Mouse (Mus musculus) midbrain, postnatal 0 days (tissue): ENCODE results near the gene Stoml3. TPM values are rescaled to one million over a fixed set of nuclear protein-coding genes. Genes with fewer than 3 reads are reported as not detected.
A peak's percentile ranks its signal among the peaks of the same experiment; 100 is the strongest.

ENCODE experiments used
- ATAC-seq: fragments of 200-750 bp; cut with Nextera tagmentation; 2 replicates; pipeline ENCODE4 v1.8.0; 2017; ENCODE audit warnings: moderate number of reproducible peaks, mild to moderate bottlenecking, moderate TSS enrichment, moderate library complexity; ENCODE audit not compliant: low FRiP score
- DNase-seq: peaks from one replicate; pipeline ENCODE4 v3.0.0-alpha.2; 2015; ENCODE audit warnings: low spot score
- H3K27ac ChIP-seq: fragments of 300-500 bp; sonication (generic); 2 replicates; pipeline ENCODE4 v1.5.1; 2014; ENCODE audit warnings: low read depth, mild to moderate bottlenecking, low read length, mixed read lengths
- H3K27me3 ChIP-seq: fragments of 300-500 bp; sonication (generic); 2 replicates; pipeline ENCODE4 v1.6.1; 2014; ENCODE audit warnings: low read length, control low read depth, mixed read lengths; ENCODE audit not compliant: insufficient read depth
- H3K36me3 ChIP-seq: fragments of 300-500 bp; sonication (generic); 2 replicates; pipeline ENCODE4 v1.6.1; 2014; ENCODE audit warnings: low read length, control low read depth, mixed read lengths; ENCODE audit not compliant: insufficient read depth
- H3K4me1 ChIP-seq: fragments of 300-500 bp; sonication (generic); 2 replicates; pipeline ENCODE4 v1.6.1; 2014; ENCODE audit warnings: mild to moderate bottlenecking, control low read depth, antibody characterized with exemption, low read length, mixed read lengths; ENCODE audit not compliant: insufficient read depth
- H3K4me2 ChIP-seq: fragments of 300-500 bp; sonication (generic); 2 replicates; pipeline ENCODE4 v1.6.1; 2014; ENCODE audit warnings: low read depth, mild to moderate bottlenecking, low read length, mixed read lengths; ENCODE audit not compliant: poor library complexity, severe bottlenecking
- H3K4me3 ChIP-seq: fragments of 300-500 bp; sonication (generic); 2 replicates; pipeline ENCODE4 v1.5.1; 2014; ENCODE audit warnings: low read depth, mild to moderate bottlenecking, low read length, moderate library complexity
- H3K9ac ChIP-seq: fragments of 300-500 bp; sonication (generic); replicated peaks from 2 replicates; pipeline ENCODE4 v1.6.1; 2014; ENCODE audit warnings: mild to moderate bottlenecking, low read length, moderate library complexity, mixed read lengths; ENCODE audit not compliant: poor library complexity, severe bottlenecking
- H3K9me3 ChIP-seq: fragments of 300-500 bp; sonication (generic); 2 replicates; pipeline ENCODE4 v1.6.1; 2016; ENCODE audit warnings: low read length, control low read depth
- CTCF ChIP-seq: IDR thresholded peaks from 2 replicates; pipeline ENCODE4 v1.5.1; 2016; ENCODE audit warnings: antibody characterized with exemption, mild to moderate bottlenecking
- WGBS: fragments of 180-500 bp; shearing (Covaris S2); extraction: QIAGEN DNeasy Blood & Tissue Kit; methylation state at CpG from one replicate; pipeline ENCODE4 v1.1.7; 2014; 5-methylcytosine and 5-hydroxymethylcytosine counted together
- polyA plus RNA-seq: library from polyadenylated mRNA; unstranded; fragments of >200 nt; fragmentation: Nextera tagmentation; extraction: Ambion mirVana; gene quantifications from 2 replicates; pipeline ENCODE4 v1.2.1, GENCODE M21; 2015
- total RNA-seq: library from RNA; depleted of rRNA; stranded (reverse); fragments of >200 nt; gene quantifications from 2 replicates; pipeline ENCODE4 v1.2.3, GENCODE M21; 2014

The Stoml3 gene
- total and polyA plus RNA-seq, 2 experiments from 2014 or later: 0.38 to 0.93 TPM

DNA sequence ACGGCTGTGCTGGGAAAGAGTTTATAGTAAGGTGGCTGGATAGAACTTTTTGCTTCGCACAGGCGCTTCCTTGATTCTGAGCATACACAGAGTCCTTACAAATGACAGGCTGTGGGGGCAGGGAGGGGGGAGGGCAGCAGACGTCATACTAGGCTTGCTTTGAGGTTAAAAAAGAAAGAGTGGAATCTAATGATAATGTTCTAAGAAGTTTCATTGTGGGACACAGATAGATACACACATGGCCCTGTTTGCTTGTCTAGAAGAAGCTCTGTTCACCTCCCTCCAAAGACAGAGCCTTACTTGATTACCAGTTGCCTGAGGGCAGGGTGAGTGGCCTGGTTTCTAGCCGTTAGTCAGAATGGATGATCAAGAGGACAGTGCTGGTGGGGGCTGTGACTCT, 24.6 kb downstream of the Stoml3 start:
- H3K27ac ChIP-seq: no peak overlapping the region
- 73% methylated on average over 5 of the region's 5 CpGs for WGBS

DNA sequence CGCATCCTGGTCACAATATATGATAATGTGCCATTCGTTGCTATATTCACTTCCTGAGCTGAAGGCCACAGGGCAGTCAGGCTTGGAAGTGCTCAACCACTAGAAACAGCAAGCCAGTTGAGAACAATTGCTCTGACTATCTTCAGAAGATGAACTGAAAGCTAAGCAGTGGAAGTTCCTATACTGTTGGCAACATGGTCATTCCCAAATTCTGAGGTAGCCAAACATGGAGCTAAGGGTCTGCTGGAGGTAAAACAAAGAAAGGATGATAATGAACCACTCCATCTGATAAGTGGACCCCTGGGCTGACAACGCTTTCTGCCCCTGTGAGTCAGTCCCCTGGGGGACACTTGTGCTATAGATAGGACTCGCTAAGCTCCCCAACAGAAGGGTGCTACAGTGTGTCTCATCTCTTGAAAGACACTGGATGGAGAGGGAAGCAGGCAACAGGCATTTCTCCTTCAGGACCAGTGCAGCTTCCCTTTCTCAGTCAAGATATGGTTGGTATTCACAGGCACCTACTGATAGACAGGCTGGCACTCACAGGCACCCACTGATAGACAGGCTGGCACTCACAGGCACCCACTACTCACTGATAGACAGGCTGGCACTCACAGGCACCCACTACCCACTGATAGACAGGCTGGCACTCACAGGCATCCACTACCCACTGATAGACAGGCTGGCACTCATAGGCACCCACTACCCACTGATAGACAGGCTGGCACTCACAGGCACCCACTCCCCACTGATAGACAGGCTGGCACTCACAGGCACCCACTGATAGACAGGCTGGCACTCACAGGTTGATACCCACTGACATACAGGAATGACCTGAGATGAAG, 26.0 kb downstream of the Stoml3 start:
- DNase-seq (peak; percentile 24), ATAC-seq (no peak)
- Histone ChIP-seq H3K4me2 (no peak overlapping the region), H3K36me3 (no peaks in the 10 kb centered on the region), H3K4me1 (no peaks in the 10 kb centered on the region), H3K27me3 (no peaks in the 10 kb centered on the region), H3K9ac (no peak overlapping the region), H3K4me3 (no peak overlapping the region), H3K27ac (no peak overlapping the region), H3K9me3 (no peaks in the 10 kb centered on the region)
- 77% methylated on average over 4 of the region's 4 CpGs for WGBS
- no peak for TF ChIP-seq CTCF

More for the DNA sequence above, 24.6 kb downstream of the Stoml3 start:
- H3K4me2 ChIP-seq: no peak overlapping the region
- no peak overlapping the region for H3K9ac ChIP-seq
- no peaks in the 10 kb centered on the region for H3K9me3 ChIP-seq
- ATAC-seq (no peak), DNase-seq (no peak)
- H3K4me3 ChIP-seq: no peak overlapping the region
- H3K36me3 ChIP-seq: no peaks in the 10 kb centered on the region
- H3K4me1 ChIP-seq: no peaks in the 10 kb centered on the region
- no peak for TF ChIP-seq CTCF
- H3K27me3 ChIP-seq: no peaks in the 10 kb centered on the region

DNA sequence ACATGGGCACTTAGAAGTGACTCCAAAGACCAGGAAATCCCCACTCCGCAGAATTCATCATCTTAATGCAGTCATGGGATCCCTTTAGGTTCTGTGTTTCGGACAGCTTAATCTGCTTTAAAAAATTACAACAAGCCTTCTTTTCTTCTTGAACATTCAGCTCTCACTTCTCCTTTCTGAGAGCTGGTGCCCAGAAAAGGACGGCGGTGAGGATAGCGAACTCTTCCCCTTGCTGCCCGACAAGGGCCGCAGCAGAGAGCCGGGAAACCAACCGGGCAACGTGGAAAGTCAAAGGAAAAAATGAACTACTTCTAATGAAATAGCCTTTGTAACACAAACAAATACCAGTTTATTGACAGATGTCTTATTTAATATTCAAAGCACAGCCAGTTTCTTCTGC, 34.3 kb downstream of the Stoml3 start:
- 74% methylated on average over 10 of the region's 10 CpGs for WGBS
- DNase-seq (peak; percentile 31), ATAC-seq (no peak)
- Histone ChIP-seq H3K36me3 (no peaks in the 10 kb centered on the region), H3K27me3 (no peaks in the 10 kb centered on the region), H3K4me3 (no peak overlapping the region), H3K4me2 (no peak overlapping the region), H3K9me3 (no peaks in the 10 kb centered on the region), H3K4me1 (no peaks in the 10 kb centered on the region), H3K9ac (no peak overlapping the region), H3K27ac (peak overlapping the region; percentile 38; the same call in 1 of the 2 replicates)
- no peak for TF ChIP-seq CTCF

DNA sequence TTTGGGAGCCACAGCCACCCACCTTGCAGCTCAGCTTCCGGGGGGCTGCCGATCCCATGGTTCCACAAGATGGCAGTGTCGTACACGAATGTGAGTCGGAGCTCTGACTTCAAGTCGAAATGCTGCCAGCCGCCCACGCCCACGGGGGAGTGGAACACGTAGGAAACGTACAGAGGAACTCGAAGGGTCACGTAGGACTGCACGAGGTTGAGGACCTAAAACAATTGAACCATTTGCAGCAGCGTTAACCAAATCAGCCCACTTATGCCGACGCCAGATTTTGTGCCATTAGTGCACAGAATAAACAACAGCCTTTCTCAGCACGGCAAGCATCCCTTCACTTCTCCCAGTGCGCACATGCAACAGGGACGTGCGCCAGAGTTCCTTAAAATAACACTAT, 37.3 kb downstream of the Stoml3 start:
- H3K27me3 ChIP-seq: no peaks in the 10 kb centered on the region
- peak; percentile 92 for TF ChIP-seq CTCF
- peak overlapping the region; percentile 59 for H3K4me2 ChIP-seq
- H3K36me3 ChIP-seq: no peaks in the 10 kb centered on the region
- no peak overlapping the region for H3K27ac ChIP-seq
- no peak overlapping the region for H3K9ac ChIP-seq
- DNase-seq (peak; percentile 88), ATAC-seq (peak; percentile 49; the same call in 1 of the 2 replicates)
- H3K4me3 ChIP-seq: peak overlapping the region; percentile 22
- no peaks in the 10 kb centered on the region for H3K9me3 ChIP-seq
- no peaks in the 10 kb centered on the region for H3K4me1 ChIP-seq
- WGBS: 20% methylated on average over 21 of the region's 21 CpGs

DNA sequence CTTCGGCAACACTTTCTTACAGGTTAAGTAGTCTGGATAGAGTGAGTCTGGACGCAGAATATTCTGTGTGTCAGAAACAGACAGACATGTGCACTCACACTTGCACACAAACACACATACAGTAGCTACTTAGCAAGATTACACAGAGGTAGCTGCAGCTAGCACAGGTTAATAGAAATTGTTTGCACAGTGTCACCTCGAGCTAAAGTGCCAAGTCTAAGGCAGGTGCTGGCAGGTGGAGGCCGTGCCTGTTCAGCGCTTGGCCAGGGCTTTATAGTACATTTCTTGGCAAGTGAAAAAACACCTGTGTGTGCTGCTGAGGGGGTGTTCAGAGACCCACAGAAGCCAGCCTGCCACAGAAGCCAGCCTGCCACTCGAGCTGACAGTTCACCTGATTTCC, 41.9 kb downstream of the Stoml3 start:
- DNase-seq: no peak
- no peak for ATAC-seq
- Histone ChIP-seq H3K4me2 (no peak overlapping the region), H3K9ac (no peak overlapping the region), H3K27me3 (no peaks in the 10 kb centered on the region), H3K9me3 (no peaks in the 10 kb centered on the region), H3K4me3 (no peak overlapping the region), H3K27ac (no peak overlapping the region), H3K36me3 (no peaks in the 10 kb centered on the region), H3K4me1 (no peaks in the 10 kb centered on the region)
- 78% methylated on average over 6 of the region's 6 CpGs for WGBS
- TF ChIP-seq CTCF: no peak

DNA sequence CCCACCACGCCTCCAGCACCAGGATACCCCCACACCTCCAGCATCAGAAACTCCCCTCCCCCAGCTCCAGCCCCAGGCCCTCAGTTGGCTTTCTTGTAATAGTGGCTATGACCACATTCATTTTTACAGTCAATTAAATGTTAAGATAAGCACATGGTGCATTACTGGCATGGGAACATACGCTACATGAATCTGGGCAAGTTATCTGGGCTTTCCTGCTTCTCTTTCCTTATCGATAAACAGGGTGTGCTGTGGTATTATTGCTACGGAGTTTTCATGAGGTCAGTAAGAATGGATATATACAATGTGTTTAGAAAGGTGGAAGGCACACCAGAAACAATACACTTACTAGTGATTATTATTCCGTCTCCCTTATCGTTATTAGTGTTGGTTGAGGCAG, 43.6 kb downstream of the Stoml3 start:
- DNase-seq (no peak), ATAC-seq (no peak)
- no peaks in the 10 kb centered on the region for H3K27me3 ChIP-seq
- no peak overlapping the region for H3K27ac ChIP-seq
- no peaks in the 10 kb centered on the region for H3K36me3 ChIP-seq
- 89% methylated on average over 6 of the region's 6 CpGs for WGBS
- H3K4me2 ChIP-seq: no peak overlapping the region
- no peak overlapping the region for H3K4me3 ChIP-seq
- H3K4me1 ChIP-seq: no peaks in the 10 kb centered on the region
- no peak overlapping the region for H3K9ac ChIP-seq
- no peak for TF ChIP-seq CTCF
- H3K9me3 ChIP-seq: no peaks in the 10 kb centered on the region
